Comparison of ENCODE assay signal across 8 mouse cellular contexts in genomic region chr13:43364985-43365824, GRCm38 (mm10). TPM values are rescaled to one million over a fixed set of nuclear protein-coding genes. Genes with fewer than 3 reads are reported as not detected.
A peak's percentile ranks its signal among the peaks of the same experiment; 100 is the strongest.
DNase-seq lines count a peak whose midpoint lies in the region; ATAC-seq lines count a peak whose summit lies in the region.

Gene Sirt5, plus strand, starts transcription at chr13:43365496.

- ATAC-seq in hindbrain, embryonic 12.5 days (ENCODE audit: low FRiP score) = peak; percentile 95

- H3K4me1 ChIP-seq in hindbrain, embryonic 12.5 days = peaks cover 7% of the 10 kb centered on the region

- peak within 1 kb of the TSS; percentile 82 for H3K4me2 ChIP-seq in hindbrain, embryonic 12.5 days (replicated peaks)

- 15% methylated on average over 42 of the region's 42 CpGs for WGBS in hindbrain, embryonic 12.5 days

- peak within 1 kb of the TSS; percentile 74 for H3K27ac ChIP-seq in hindbrain, embryonic 12.5 days

- DNase-seq in MN1 (ENCODE audit: low spot score) = peak; percentile 73
- DNase-seq in cerebellum, adult 9-10 months = peak; percentile 91
- peak; percentile 51 to 85 for DNase-seq in frontal cortex, adult 2 months (ENCODE audit: extremely low spot score in 1 of 2, low spot score in 1 of 2)
- DNase-seq in layer of hippocampus, postnatal 14 days (ENCODE audit: low spot score in 2 of 2) = peak; percentile 79 to 85
- peak; percentile 94 for DNase-seq in lung, postnatal 14 days
- DNase-seq in retina, adult 2 months (ENCODE audit: low read depth, low spot score) = peak; percentile 62
- DNase-seq in thymus, postnatal 36 days = peak; percentile 97 to 98

- no peaks in the 10 kb centered on the region for H3K27me3 ChIP-seq in hindbrain, embryonic 12.5 days

- H3K36me3 ChIP-seq in hindbrain, embryonic 12.5 days = no peaks in the 10 kb centered on the region

- H3K9ac ChIP-seq in hindbrain, embryonic 12.5 days = peak within 1 kb of the TSS; percentile 73

- no peaks in the 10 kb centered on the region for H3K9me3 ChIP-seq in hindbrain, embryonic 12.5 days (replicated peaks)

- peak within 1 kb of the TSS; percentile 54 for H3K4me3 ChIP-seq in hindbrain, embryonic 12.5 days

RNA-seq across cellular contexts. Expression of gene Sirt5, which starts in this region (rescaled TPM):
- polyA plus RNA-seq in frontal cortex, adult 2 months (2012; rRNA removed) = 16.4 and 19.5 TPM in 2 replicates
- polyA plus RNA-seq in hindbrain, embryonic 12.5 days (2016; fragmentation: Nextera tagmentation; extraction: Ambion mirVana) = 33.8 and 35.9 TPM in 2 replicates
- total RNA-seq in layer of hippocampus, postnatal 14 days (2021) = 10 to 100 TPM; 16.6 to 24.6 TPM

Comparison
In these comparisons a context has a peak if more than half of its experiments do, and no peak if none do; other contexts are left out.
1. Peak in every context shown above with its lines: DNase-seq, ATAC-seq, H3K4me3 ChIP-seq and H3K27ac ChIP-seq.